Mouse (Mus musculus): ENCODE results near the gene Sesn3. TPM values are rescaled to one million over a fixed set of nuclear protein-coding genes. Genes with fewer than 3 reads are reported as not detected.
"Not testable (repeated sequence)": the region's sequence is repeated elsewhere in the genome, so short reads cannot be mapped to it uniquely, and the experiment has no call there.

Gene Sesn3
- total RNA-seq, 2 experiments from 2014 or later: 37.0 to 40.6 TPM

GRCm38 (mm10) chr9:14277365-14277991 is 2.6 kb downstream of the Sesn3 start:
- peak; percentile 19 for DNase-seq

GRCm38 (mm10) chr9:14280696-14281095 is 5.8 kb downstream of the Sesn3 start:
- DNase-seq: no peak

GRCm38 (mm10) chr9:14285036-14285435 is 10.2 kb downstream of the Sesn3 start:
- peak; percentile 33 for DNase-seq

GRCm38 (mm10) chr9:14287234-14287633 is 12.4 kb downstream of the Sesn3 start:
- DNase-seq: no peak

GRCm38 (mm10) chr9:14288500-14288899 is 13.6 kb downstream of the Sesn3 start:
- no peak for DNase-seq

GRCm38 (mm10) chr9:14293866-14294265 is 19.0 kb downstream of the Sesn3 start:
- DNase-seq: no peak

- no peak for DNase-seq
Measured at GRCm38 (mm10) chr9:14295680-14296440, 21.0 kb downstream of the Sesn3 start.

- no peak for DNase-seq
Measured at GRCm38 (mm10) chr9:14297204-14297603, 22.3 kb downstream of the Sesn3 start.

GRCm38 (mm10) chr9:14299819-14300218 is 25.0 kb downstream of the Sesn3 start:
- no peak for DNase-seq

GRCm38 (mm10) chr9:14300795-14301194 is 25.9 kb downstream of the Sesn3 start:
- no peak for DNase-seq

- DNase-seq: no peak
Measured at GRCm38 (mm10) chr9:14304262-14304968, 29.5 kb downstream of the Sesn3 start.

GRCm38 (mm10) chr9:14307341-14307740 is 32.5 kb downstream of the Sesn3 start:
- no peak for DNase-seq

- DNase-seq: no peak
Measured at GRCm38 (mm10) chr9:14313968-14314367, 39.1 kb downstream of the Sesn3 start.

- no peak for DNase-seq
Measured at GRCm38 (mm10) chr9:14314477-14314876, 39.6 kb downstream of the Sesn3 start.

GRCm38 (mm10) chr9:14316618-14317017 is 41.8 kb downstream of the Sesn3 start:
- DNase-seq: no peak

- no peak for DNase-seq
Measured at GRCm38 (mm10) chr9:14335829-14336228, 61.0 kb downstream of the Sesn3 start.

GRCm38 (mm10) chr9:14336901-14337300 is 62.0 kb downstream of the Sesn3 start:
- DNase-seq: no peak

GRCm38 (mm10) chr9:14338701-14339100 is 63.8 kb downstream of the Sesn3 start:
- peak; percentile 56 for DNase-seq

GRCm38 (mm10) chr9:14342041-14342668 is 67.3 kb downstream of the Sesn3 start:
- DNase-seq: peak; percentile 81

- not testable (repeated sequence) for DNase-seq
Measured at GRCm38 (mm10) chr9:14345866-14346265, 71.0 kb downstream of the Sesn3 start.

- DNase-seq: peak; percentile 35
Measured at GRCm38 (mm10) chr9:14348416-14348815, 73.5 kb downstream of the Sesn3 start.

GRCm38 (mm10) chr9:14349380-14349779 is 74.5 kb downstream of the Sesn3 start:
- DNase-seq: peak; percentile 41

GRCm38 (mm10) chr9:14350787-14351186 is 75.9 kb downstream of the Sesn3 start:
- no peak for DNase-seq

Data from adrenal gland, postnatal 10 days (tissue).